Mouse (Mus musculus) liver, postnatal 0 days (tissue): ENCODE data around the gene Rexo1. TPM values are rescaled to one million over a fixed set of nuclear protein-coding genes. Genes with fewer than 3 reads are reported as not detected.

Experiments
- ATAC-seq: fragments of 200-750 bp; cut with Nextera tagmentation; 2 replicates; pipeline ENCODE4 v1.8.0; 2017; ENCODE audit warnings: mild to moderate bottlenecking, moderate library complexity
- DNase-seq: peaks from one replicate; pipeline ENCODE4 v3.0.0-alpha.2; 2016
- H3K27ac ChIP-seq: fragments of 300-500 bp; sonication (generic); 2 replicates; pipeline ENCODE4 v1.5.1; 2014; ENCODE audit warnings: antibody characterized with exemption, moderate library complexity, mild to moderate bottlenecking, low read depth
- H3K27me3 ChIP-seq: fragments of 300-500 bp; sonication (generic); 2 replicates; pipeline ENCODE4 v1.6.1; 2014; ENCODE audit warnings: low read length, control low read depth, mixed read lengths; ENCODE audit not compliant: insufficient read depth
- H3K36me3 ChIP-seq: fragments of 300-500 bp; sonication (generic); replicated peaks from 2 replicates; pipeline ENCODE4 v1.6.1; 2014; ENCODE audit warnings: mild to moderate bottlenecking, control low read depth, low read length, moderate library complexity, mixed read lengths; ENCODE audit not compliant: insufficient read depth
- H3K4me1 ChIP-seq: fragments of 300-500 bp; sonication (generic); 2 replicates; pipeline ENCODE4 v1.6.1; 2014; ENCODE audit warnings: antibody characterized with exemption, mild to moderate bottlenecking, control low read depth; ENCODE audit not compliant: insufficient read depth
- H3K4me2 ChIP-seq: fragments of 300-500 bp; sonication (generic); 2 replicates; pipeline ENCODE4 v1.6.1; 2014; ENCODE audit warnings: low read depth, mild to moderate bottlenecking, low read length, moderate library complexity, mixed read lengths
- H3K4me3 ChIP-seq: fragments of 300-500 bp; sonication (generic); 2 replicates; pipeline ENCODE4 v1.5.1; 2014; ENCODE audit warnings: low read depth, low read length
- H3K9ac ChIP-seq: fragments of 300-500 bp; sonication (generic); replicated peaks from 2 replicates; pipeline ENCODE4 v1.6.1; 2014; ENCODE audit warnings: mild to moderate bottlenecking, moderate library complexity
- H3K9me3 ChIP-seq: fragments of 300-500 bp; sonication (generic); 2 replicates; pipeline ENCODE4 v1.6.1; 2016; ENCODE audit warnings: mild to moderate bottlenecking, control low read depth, low read length, mixed read lengths
- CTCF ChIP-seq: sonication (generic); IDR thresholded peaks from 2 replicates; pipeline ENCODE4 v1.5.1; 2016; ENCODE audit warnings: antibody characterized with exemption, low read depth
- EP300 ChIP-seq: IDR thresholded peaks from 2 replicates; pipeline ENCODE4 v1.6.1; 2016; ENCODE audit warnings: antibody characterized with exemption, low read depth, mild to moderate bottlenecking
- WGBS: fragments of 180-500 bp; shearing (Covaris S2); extraction: QIAGEN DNeasy Blood & Tissue Kit; methylation state at CpG from one replicate; pipeline ENCODE4 v1.1.7; 2014; ENCODE audit not compliant: insufficient replicate concordance; 5-methylcytosine and 5-hydroxymethylcytosine counted together
- polyA plus RNA-seq: library from polyadenylated mRNA; unstranded; fragments of >200 nt; fragmentation: Nextera tagmentation; extraction: Ambion mirVana; gene quantifications from 2 replicates; pipeline ENCODE4 v1.2.1, GENCODE M21; 2015

The Rexo1 gene
- 7.4 and 8.1 TPM in 2 replicates for polyA plus RNA-seq

- ATAC-seq: peak; percentile 85
- Histone ChIP-seq H3K27me3 (no peaks in the 10 kb centered on the region), H3K9me3 (no peaks in the 10 kb centered on the region), H3K27ac (peak within 1 kb of the TSS; percentile 95), H3K4me3 (peak within 1 kb of the TSS; percentile 100), H3K4me1 (peaks cover 35% of the 10 kb centered on the region), H3K4me2 (peak within 1 kb of the TSS; percentile 72), H3K9ac (peak within 1 kb of the TSS; percentile 99), H3K36me3 (0 out of 2 replicates have a peak, but pooled peaks cover 4% of the 10 kb centered on the region)
- WGBS: under 1% methylated on average over 72 of the region's 72 CpGs
- TF ChIP-seq EP300 (peak; percentile 82), CTCF (peak; percentile 92)
- peak; percentile 95 for DNase-seq
Observed at GRCm38 (mm10) chr10:80561116-80561944, at the start of gene Rexo1. Rexo1 (minus strand) TSS chr10:80561560.

GRCm38 (mm10) chr10:80611024-80611423 lies 49.7 kb upstream of the Rexo1 start:
- 39% methylated on average over 4 of the region's 4 CpGs for WGBS
- Histone ChIP-seq H3K27ac (peak overlapping the region; percentile 16; the same call in 1 of the 2 replicates), H3K36me3 (peaks cover 54% of the 10 kb centered on the region), H3K4me2 (no peak overlapping the region), H3K4me3 (no peak overlapping the region), H3K27me3 (no peaks in the 10 kb centered on the region), H3K4me1 (peaks cover 3% of the 10 kb centered on the region; the same call in 1 of the 2 replicates), H3K9ac (no peak overlapping the region), H3K9me3 (no peaks in the 10 kb centered on the region)
- DNase-seq (peak; percentile 75), ATAC-seq (peak; percentile 58)
- TF ChIP-seq EP300 (no peak), CTCF (peak; percentile 88)

GRCm38 (mm10) chr10:80610116-80610785 lies 48.9 kb upstream of the Rexo1 start:
- WGBS: 75% methylated on average over 9 of the region's 9 CpGs
- no peaks in the 10 kb centered on the region for H3K27me3 ChIP-seq
- H3K27ac ChIP-seq: peak overlapping the region; percentile 16; the same call in 1 of the 2 replicates
- no peaks in the 10 kb centered on the region for H3K9me3 ChIP-seq
- no peak overlapping the region for H3K4me2 ChIP-seq
- TF ChIP-seq CTCF (no peak), EP300 (no peak)
- no peak overlapping the region for H3K4me3 ChIP-seq
- H3K36me3 ChIP-seq: peaks cover 48% of the 10 kb centered on the region
- DNase-seq (no peak), ATAC-seq (no peak)
- peaks cover 3% of the 10 kb centered on the region; the same call in 1 of the 2 replicates for H3K4me1 ChIP-seq
- H3K9ac ChIP-seq: no peak overlapping the region

GRCm38 (mm10) chr10:80609269-80609924 lies 48.0 kb upstream of the Rexo1 start:
- Histone ChIP-seq H3K4me1 (peaks cover 11% of the 10 kb centered on the region), H3K27me3 (no peaks in the 10 kb centered on the region), H3K9me3 (no peaks in the 10 kb centered on the region), H3K36me3 (peaks cover 41% of the 10 kb centered on the region), H3K4me3 (no peak overlapping the region), H3K9ac (no peak overlapping the region), H3K27ac (no peak overlapping the region), H3K4me2 (no peak overlapping the region)
- WGBS: 83% methylated on average over 10 of the region's 10 CpGs
- ATAC-seq (no peak), DNase-seq (no peak)
- TF ChIP-seq EP300 (no peak), CTCF (no peak)

GRCm38 (mm10) chr10:80608435-80608834 lies 47.1 kb upstream of the Rexo1 start:
- ATAC-seq (no peak), DNase-seq (no peak)
- Histone ChIP-seq H3K9ac (no peak overlapping the region), H3K9me3 (no peaks in the 10 kb centered on the region), H3K4me1 (peaks cover 21% of the 10 kb centered on the region), H3K4me2 (no peak overlapping the region), H3K27ac (no peak overlapping the region), H3K27me3 (no peaks in the 10 kb centered on the region), H3K36me3 (peaks cover 39% of the 10 kb centered on the region), H3K4me3 (no peak overlapping the region)
- TF ChIP-seq CTCF (no peak), EP300 (no peak)
- 82% methylated on average over 3 of the region's 3 CpGs for WGBS
